Comparison of ENCODE assay signal across 22 mouse cellular contexts in genomic region chr17:58889905-58890645, GRCm38 (mm10).
DNase-seq lines count a peak whose midpoint lies in the region; ATAC-seq lines count a peak whose summit lies in the region.
"Had no signal": no experiment of that assay in that cellular context is flagged by ENCODE, and none has a peak within 500 bp of the region (broad histone marks: within the 10 kb centered on the region; RNA-seq: fewer than 3 reads in every experiment).

No protein-coding gene starts in this region.

- no peaks in the 10 kb centered on the region for H3K27me3 ChIP-seq in hindbrain, embryonic 11.5 days (ENCODE audit: control insufficient read depth, insufficient read depth, low read length)
- H3K27me3 ChIP-seq in hindbrain, embryonic 14.5 days (ENCODE audit: control insufficient read depth, insufficient read depth, low read length): no peaks in the 10 kb centered on the region
- no peaks in the 10 kb centered on the region for H3K27me3 ChIP-seq in forebrain, embryonic 14.5 days (replicated peaks; ENCODE audit: control insufficient read depth, insufficient read depth, low read length)
- H3K27me3 ChIP-seq in midbrain, embryonic 14.5 days (ENCODE audit: control insufficient read depth, insufficient read depth, low read length): no peaks in the 10 kb centered on the region
- H3K27me3 ChIP-seq: intestine, embryonic 15.5 days; liver, embryonic 15.5 days; neural tube, embryonic 13.5 days had no signal

- H3K27ac ChIP-seq in hindbrain, embryonic 11.5 days (ENCODE audit: low read depth, low read length): no peak overlapping the region
- H3K27ac ChIP-seq in hindbrain, embryonic 14.5 days: no peak overlapping the region
- H3K27ac ChIP-seq in forebrain, embryonic 14.5 days (ENCODE audit: low read depth, low read length): no peak overlapping the region
- H3K27ac ChIP-seq in midbrain, embryonic 14.5 days (replicated peaks; ENCODE audit: low read depth, low read length): peak overlapping the region; percentile 27; the same call in 1 of the 2 replicates
- H3K27ac ChIP-seq: intestine, embryonic 15.5 days; liver, embryonic 15.5 days; neural tube, embryonic 13.5 days had no signal

- no peaks in the 10 kb centered on the region for H3K9me3 ChIP-seq in hindbrain, embryonic 11.5 days (ENCODE audit: control insufficient read depth, low read length)
- H3K9me3 ChIP-seq in hindbrain, embryonic 14.5 days (ENCODE audit: control insufficient read depth, low read length): no peaks in the 10 kb centered on the region
- H3K9me3 ChIP-seq in forebrain, embryonic 14.5 days (replicated peaks; ENCODE audit: control insufficient read depth, low read length): no peaks in the 10 kb centered on the region
- no peaks in the 10 kb centered on the region for H3K9me3 ChIP-seq in midbrain, embryonic 14.5 days (ENCODE audit: control insufficient read depth, low read length)
- H3K9me3 ChIP-seq: intestine, embryonic 15.5 days; liver, embryonic 15.5 days; neural tube, embryonic 13.5 days had no signal

- H3K36me3 ChIP-seq in hindbrain, embryonic 11.5 days (ENCODE audit: control insufficient read depth, insufficient read depth, low read length): no peaks in the 10 kb centered on the region
- no peaks in the 10 kb centered on the region for H3K36me3 ChIP-seq in hindbrain, embryonic 14.5 days (replicated peaks; ENCODE audit: control insufficient read depth, insufficient read depth)
- no peaks in the 10 kb centered on the region for H3K36me3 ChIP-seq in forebrain, embryonic 14.5 days (ENCODE audit: control insufficient read depth, insufficient read depth, low read length)
- no peaks in the 10 kb centered on the region for H3K36me3 ChIP-seq in midbrain, embryonic 14.5 days (ENCODE audit: control insufficient read depth, insufficient read depth, low read length)
- H3K36me3 ChIP-seq: intestine, embryonic 15.5 days; liver, embryonic 15.5 days; neural tube, embryonic 13.5 days had no signal

- no peak for DNase-seq in hindbrain, embryonic 11.5 days (ENCODE audit: low spot score)
- DNase-seq in hindbrain, embryonic 14.5 days (ENCODE audit: low spot score): no peak
- peak; percentile 55 for DNase-seq in embryo, embryonic 10.5 days (ENCODE audit: low spot score)
- DNase-seq in forebrain, embryonic 14.5 days (ENCODE audit: low spot score): peak; percentile 48
- peak; percentile 58 for DNase-seq in midbrain, embryonic 14.5 days
- DNase-seq in right cerebral cortex, adult 2 months (ENCODE audit: low spot score in 2 of 2): no peak
- no peak for DNase-seq in layer of hippocampus, postnatal 14 days (ENCODE audit: low spot score in 2 of 2)
- DNase-seq in urinary bladder, adult 2 months (ENCODE audit: low spot score): no peak
- DNase-seq: B cell, adult 2 months; cerebellum, adult 9-10 months; gastrocnemius, postnatal 14 days; heart, adult 18-20 months; heart, postnatal 36 days; kidney, adult 9 months; kidney, postnatal 4 days; layer of hippocampus, adult 9-11 months; lung, postnatal 10 days; right cerebral cortex, adult 18-20 months had no signal

- H3K4me1 ChIP-seq in hindbrain, embryonic 11.5 days (replicated peaks; ENCODE audit: control insufficient read depth, insufficient read depth, low read length): no peaks in the 10 kb centered on the region
- peaks cover 7% of the 10 kb centered on the region; the same call in 1 of the 2 replicates for H3K4me1 ChIP-seq in hindbrain, embryonic 14.5 days (replicated peaks; ENCODE audit: control insufficient read depth, insufficient read depth, low read length)
- H3K4me1 ChIP-seq in forebrain, embryonic 14.5 days (ENCODE audit: control insufficient read depth, insufficient read depth, low read length): peaks cover 8% of the 10 kb centered on the region; the same call in 1 of the 2 replicates
- H3K4me1 ChIP-seq in midbrain, embryonic 14.5 days (ENCODE audit: control insufficient read depth, insufficient read depth, low read length): peaks cover 13% of the 10 kb centered on the region; the same call in 1 of the 2 replicates
- H3K4me1 ChIP-seq: intestine, embryonic 15.5 days; liver, embryonic 15.5 days had no signal

- no peak overlapping the region for H3K4me2 ChIP-seq in hindbrain, embryonic 11.5 days (replicated peaks; ENCODE audit: low read depth, low read length)
- no peak overlapping the region for H3K4me2 ChIP-seq in hindbrain, embryonic 14.5 days (replicated peaks)
- no peak overlapping the region; the same call in 1 of the 2 replicates for H3K4me2 ChIP-seq in forebrain, embryonic 14.5 days (ENCODE audit: low read length)
- H3K4me2 ChIP-seq in midbrain, embryonic 14.5 days (ENCODE audit: low read length): no peak overlapping the region
- H3K4me2 ChIP-seq: intestine, embryonic 15.5 days; liver, embryonic 15.5 days; neural tube, embryonic 13.5 days had no signal

- 0 out of 2 replicates have a peak, but pooled peaks have one; percentile 63 for ATAC-seq in hindbrain, embryonic 11.5 days (ENCODE audit: low FRiP score)
- ATAC-seq in hindbrain, embryonic 14.5 days (ENCODE audit: low FRiP score): no peak
- ATAC-seq in forebrain, embryonic 14.5 days: peak; percentile 42; the same call in 1 of the 2 replicates
- peak; percentile 15; the same call in 1 of the 2 replicates for ATAC-seq in midbrain, embryonic 14.5 days (ENCODE audit: low FRiP score, low TSS enrichment)
- ATAC-seq: intestine, embryonic 15.5 days had no signal

- WGBS in hindbrain, embryonic 11.5 days: 35% methylated on average over 4 of the region's 4 CpGs
- WGBS in hindbrain, embryonic 14.5 days: 20% methylated on average over 4 of the region's 4 CpGs
- WGBS in forebrain, embryonic 14.5 days: 15% methylated on average over 4 of the region's 4 CpGs
- WGBS in midbrain, embryonic 14.5 days: 2% methylated on average over 4 of the region's 4 CpGs

- H3K4me3 ChIP-seq in hindbrain, embryonic 11.5 days (ENCODE audit: low read depth, low read length): no peak overlapping the region
- H3K4me3 ChIP-seq in hindbrain, embryonic 14.5 days (replicated peaks; ENCODE audit: low read length): no peak overlapping the region
- H3K4me3 ChIP-seq in forebrain, embryonic 14.5 days (ENCODE audit: low read depth, low read length): no peak overlapping the region
- no peak overlapping the region for H3K4me3 ChIP-seq in midbrain, embryonic 14.5 days (replicated peaks; ENCODE audit: low read depth, low read length)
- H3K4me3 ChIP-seq: erythroblast, embryonic 14.5 days; intestine, embryonic 15.5 days; liver, embryonic 15.5 days; neural tube, embryonic 13.5 days had no signal

- no peak overlapping the region for H3K9ac ChIP-seq in hindbrain, embryonic 11.5 days (ENCODE audit: low read depth, low read length)
- no peak overlapping the region for H3K9ac ChIP-seq in hindbrain, embryonic 14.5 days
- no peak overlapping the region for H3K9ac ChIP-seq in forebrain, embryonic 14.5 days (ENCODE audit: low read length)
- H3K9ac ChIP-seq in midbrain, embryonic 14.5 days (replicated peaks; ENCODE audit: low read length): no peak overlapping the region
- H3K9ac ChIP-seq: intestine, embryonic 15.5 days; liver, embryonic 15.5 days; neural tube, embryonic 13.5 days had no signal

Comparison
In these comparisons a context has a peak if more than half of its experiments do, and no peak if none do; other contexts are left out.
1. DNase-seq: peak in embryo, embryonic 10.5 days (single experiment), forebrain, embryonic 14.5 days (single experiment) and midbrain, embryonic 14.5 days (single experiment); none in hindbrain, embryonic 11.5 days (single experiment), hindbrain, embryonic 14.5 days (single experiment), right cerebral cortex, adult 2 months (0 of 2), layer of hippocampus, postnatal 14 days (0 of 2) and urinary bladder, adult 2 months (single experiment).